Mouse (Mus musculus) MEL (cell line): ENCODE results near the gene Gm6583.

Experiments
- CHD1 ChIP-seq: IDR thresholded peaks from 2 replicates; pipeline ENCODE4 v1.6.1; 2012; ENCODE audit warnings: low read depth, mild to moderate bottlenecking, inconsistent platforms, low read length, improper control_type of control experiment
- POLR2A ChIP-seq, 2 experiments: IDR thresholded peaks; 2 replicates each; pipeline ENCODE4 v1.6.1; 2011 to 2012; ENCODE audit warnings: low read length in 2 of 2, mild to moderate bottlenecking in 2 of 2, control low read depth in 1 of 2, improper control_type of control experiment in 1 of 2, low read depth in 1 of 2, moderate library complexity in 1 of 2; ENCODE audit not compliant: control insufficient read depth in 1 of 2, insufficient read depth in 1 of 2, poor library complexity in 1 of 2
- POLR2AphosphoS5 ChIP-seq: IDR thresholded peaks from 2 replicates; pipeline ENCODE4 v1.6.1; 2012; ENCODE audit warnings: low read depth, borderline replicate concordance, mild to moderate bottlenecking, inconsistent platforms, low read length, moderate library complexity, mixed read lengths

GRCm38 (mm10) chr5:112342463-112343204, 13.2 kb downstream of the Gm6583 start, which contains the start of the genes Srrd and Hps4:
- TF ChIP-seq POLR2AphosphoS5 (no peak), POLR2A (IDR thresholded peaks at IDR 0.05; ENCODE audit: control insufficient read depth in 1 of 2, insufficient read depth in 1 of 2, low read depth in 1 of 2, low read length in 2 of 2, poor library complexity in 1 of 2) (peak; percentile 69 to 82; a peak in 3 of 4 replicates), CHD1 (no peak)
